Mouse (Mus musculus) right cerebral cortex, postnatal 4 days (tissue): ENCODE measurements at regions not wholly inside any gene's neighbourhood (a gene's known extent, or its start where the extent isn't known, plus 50 kb on each side); places are given as distances from the start of the nearest gene placed in this dataset.

Experiments
- DNase-seq: peaks from one replicate; pipeline ENCODE4 v3.0.0-alpha.2; 2022

GRCm38 (mm10) chr3:60417001-60417400 is 55.6 kb upstream of the Mbnl1 start:
- DNase-seq, result no peak

GRCm38 (mm10) chr3:60418652-60419051 is 54.0 kb upstream of the Mbnl1 start:
- no peak for DNase-seq

DNA sequence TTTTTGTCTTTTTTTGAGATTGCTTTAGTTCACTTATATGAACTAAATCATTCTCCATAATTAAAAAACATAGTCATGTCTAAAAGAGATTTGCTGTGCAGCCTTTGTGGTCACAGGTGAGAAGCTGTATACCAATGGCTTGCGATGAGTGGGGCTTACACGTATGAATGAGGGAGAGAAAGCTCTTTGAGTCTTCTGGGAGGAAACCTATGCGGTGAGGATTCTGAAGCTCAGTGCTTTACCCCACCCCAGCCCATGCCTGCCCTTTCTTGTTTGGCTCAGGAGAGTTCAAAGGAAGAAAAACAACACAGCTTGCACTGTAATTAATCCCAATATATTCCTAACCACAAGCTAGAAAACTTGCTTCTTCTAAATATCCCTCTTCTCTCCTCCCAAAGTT is 53.4 kb upstream of the Mbnl1 start:
- no peak for DNase-seq
